Mouse (Mus musculus): ENCODE results near the gene Gpr25. TPM values are rescaled to one million over a fixed set of nuclear protein-coding genes. Genes with fewer than 3 reads are reported as not detected.

The Gpr25 gene
- polyA plus RNA-seq (2021; fragmentation: Nextera tagmentation) = 5.8 and 9.3 TPM in 2 replicates
- long read RNA-seq, experiment 1 = 0 reads
- long read RNA-seq, experiment 2, partial matches to known transcripts = 0 of 2 reads
- long read RNA-seq, experiment 2, other reads (novel, unspliced or antisense) = 0 of 2 reads

DNA sequence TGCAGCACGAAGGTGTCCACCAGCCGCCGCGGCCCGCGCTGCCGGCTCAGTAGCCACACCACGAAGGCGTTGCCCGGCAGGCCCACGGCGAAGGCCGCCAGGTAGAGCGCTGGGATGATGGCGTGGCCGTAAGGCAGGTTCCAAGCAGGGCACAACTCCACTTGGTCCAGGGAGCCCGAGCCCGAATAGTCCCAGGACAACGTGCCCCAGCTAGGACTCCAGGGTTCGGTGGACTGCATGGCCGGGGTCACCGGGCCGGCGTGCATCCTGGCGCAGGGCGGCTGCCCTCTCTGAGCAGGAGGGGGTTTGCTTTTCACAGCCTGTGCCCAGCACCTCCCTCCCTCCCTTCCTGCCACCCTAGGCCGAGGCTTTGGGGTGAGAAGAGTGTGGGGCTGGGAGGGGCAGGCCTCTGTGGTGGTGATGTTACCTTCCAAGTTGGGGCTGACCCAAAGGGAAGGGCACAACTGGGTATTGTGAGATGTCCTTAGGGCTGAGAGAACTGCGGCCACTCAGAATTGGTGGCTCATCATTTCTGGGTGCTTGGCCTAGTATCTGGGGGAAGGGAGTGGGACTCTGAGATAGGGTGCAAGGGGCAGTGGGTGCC, at the start of gene Gpr25:
Gpr25 (minus strand) TSS at position 239 of the 604 bp plus-strand sequence.

DNA sequence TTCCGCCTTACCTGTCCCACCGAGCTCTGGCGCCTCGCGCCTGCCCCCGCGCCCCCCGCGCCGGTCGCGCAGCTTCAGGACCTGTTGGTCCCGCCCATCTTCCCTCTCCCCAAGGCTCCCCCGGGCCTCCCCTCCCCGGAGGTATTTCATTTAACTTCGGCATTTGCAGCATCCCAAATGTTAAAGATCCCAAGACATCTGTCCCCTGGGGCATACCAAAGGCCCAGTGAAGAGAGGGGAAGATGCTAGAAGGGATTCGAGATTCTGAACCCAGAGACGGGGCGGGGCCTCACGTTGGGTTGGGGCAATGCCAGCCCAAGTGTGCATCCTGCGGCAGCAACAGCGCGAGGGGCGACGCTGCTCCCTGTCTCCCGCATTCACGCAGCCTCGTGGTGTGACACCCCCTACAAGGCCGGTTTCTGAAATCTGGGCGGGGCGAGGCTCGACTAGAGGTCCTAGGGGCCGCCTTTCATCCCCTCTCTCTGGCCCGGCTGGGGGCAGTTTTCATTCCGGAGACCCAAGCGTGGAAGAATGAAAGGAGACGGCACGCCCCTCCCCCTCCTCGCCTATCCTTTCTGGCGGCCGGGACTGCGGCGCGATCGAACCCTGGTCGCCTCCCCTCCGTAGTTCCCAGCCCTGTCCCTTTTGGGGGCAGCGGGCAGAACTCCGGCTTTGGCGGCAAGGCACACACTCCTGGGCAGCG, 26.6 kb downstream of the Gpr25 start, which contains the start of gene Inava:
Inava (minus strand) TSS at position 373 of the 703 bp plus-strand sequence.

DNA sequence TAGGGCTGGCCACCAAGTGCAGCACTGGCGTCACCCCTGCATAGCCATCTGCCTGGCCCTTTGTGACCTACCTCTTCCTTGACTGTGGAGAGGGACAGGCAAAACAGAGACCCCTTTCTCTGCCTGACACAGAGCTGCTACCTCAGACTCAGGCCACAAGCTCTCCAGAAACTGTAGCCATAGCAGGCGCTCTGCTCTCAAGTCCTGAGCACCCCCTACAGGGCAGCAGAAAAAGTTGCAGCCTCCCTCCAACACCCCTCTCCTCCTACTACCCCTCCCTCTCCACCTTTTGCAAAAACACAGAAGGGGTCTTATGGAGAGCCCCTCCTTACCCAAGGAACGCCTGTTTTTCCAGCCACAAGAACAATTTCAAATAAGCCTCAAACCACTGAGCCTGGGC, 47.9 kb downstream of the Gpr25 start, which contains the start of gene Mroh3:
Mroh3 (minus strand) TSS at position 26 of the 400 bp plus-strand sequence.

Other genes with a start within 250 kb of the Gpr25 start
- 0.75 TPM in 1 of 2 replicates, not detected in the other for gene Ascl5, start 210.1 kb downstream of the Gpr25 start, polyA plus RNA-seq (2021; fragmentation: Nextera tagmentation)
- gene Cacna1s, start 208.1 kb downstream of the Gpr25 start, polyA plus RNA-seq (2021; fragmentation: Nextera tagmentation) = 0.46 and 0.94 TPM in 2 replicates
- 4.0 and 4.4 TPM in 2 replicates for gene Kif21b, start 129.5 kb downstream of the Gpr25 start, polyA plus RNA-seq (2021; fragmentation: Nextera tagmentation)
- 0.14 TPM in 1 of 2 replicates, not detected in the other for gene Mroh3, start 48.0 kb downstream of the Gpr25 start, polyA plus RNA-seq (2021; fragmentation: Nextera tagmentation)
- 0.63 and 1.3 TPM in 2 replicates for gene Inava, start 26.6 kb downstream of the Gpr25 start, polyA plus RNA-seq (2021; fragmentation: Nextera tagmentation)
- 11.3 and 11.6 TPM in 2 replicates for gene Camsap2, start 85.2 kb upstream of the Gpr25 start, polyA plus RNA-seq (2021; fragmentation: Nextera tagmentation)
- 7.6 and 8.0 TPM in 2 replicates for gene Ddx59, start 154.4 kb upstream of the Gpr25 start, polyA plus RNA-seq (2021; fragmentation: Nextera tagmentation)
- not detected in 2 replicates for gene Kif14, start 205.5 kb upstream of the Gpr25 start, polyA plus RNA-seq (2021; fragmentation: Nextera tagmentation)